Mouse (Mus musculus): ENCODE measurements at regions not wholly inside any gene's neighbourhood (a gene's known extent, or its start where the extent isn't known, plus 50 kb on each side); places are given as distances from the start of the nearest gene placed in this dataset.

- peak; percentile 2 for DNase-seq (ENCODE audit: low spot score)
Measured at GRCm38 (mm10) chrX:150903576-150904224, 89.6 kb upstream of the Maged2 start.

DNA sequence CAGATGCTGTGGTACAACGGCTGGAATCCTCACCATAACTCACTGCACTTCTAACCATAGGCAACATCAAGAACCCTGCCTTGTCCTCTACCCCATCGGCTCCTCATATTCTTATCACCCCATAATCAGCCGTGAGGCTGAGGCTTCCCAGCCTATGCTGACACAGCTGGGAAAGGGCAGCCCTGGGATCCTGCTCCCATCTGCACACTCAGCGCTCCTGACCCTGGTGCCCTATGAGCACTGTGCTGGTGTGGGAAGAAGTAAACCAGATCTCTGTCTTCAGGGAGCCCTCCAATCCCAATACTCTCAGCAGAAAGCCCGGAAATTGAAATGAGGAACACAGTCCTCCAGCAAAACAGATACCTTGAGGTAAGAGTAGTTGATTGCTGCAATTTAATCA, 88.7 kb upstream of the Maged2 start:
- no peak for DNase-seq (ENCODE audit: low spot score)
